10 mouse cellular contexts compared by ENCODE assay signal in genomic region chr13:93897943-93898826, GRCm38 (mm10).
DNase-seq lines count a peak whose midpoint lies in the region; ATAC-seq and TF ChIP-seq lines count a peak whose summit lies in the region.
"Had no signal": no experiment of that assay in that cellular context is flagged by ENCODE, and none has a peak within 500 bp of the region (broad histone marks: within the 10 kb centered on the region; RNA-seq: fewer than 3 reads in every experiment).

No protein-coding gene starts in this region.

- TF ChIP-seq CTCF in heart, postnatal 0 days (IDR thresholded peaks at IDR 0.05; ENCODE audit: low read depth): no peak

- H3K27me3 ChIP-seq in heart, postnatal 0 days (ENCODE audit: control insufficient read depth, insufficient read depth, low read length): no peaks in the 10 kb centered on the region
- H3K27me3 ChIP-seq in embryonic facial prominence, embryonic 14.5 days (replicated peaks; ENCODE audit: control insufficient read depth, insufficient read depth, low read length): no peaks in the 10 kb centered on the region
- H3K27me3 ChIP-seq in midbrain, embryonic 14.5 days (ENCODE audit: control insufficient read depth, insufficient read depth, low read length): no peaks in the 10 kb centered on the region

- H3K9me3 ChIP-seq in heart, postnatal 0 days (replicated peaks; ENCODE audit: control insufficient read depth, low read length): no peaks in the 10 kb centered on the region
- H3K9me3 ChIP-seq in embryonic facial prominence, embryonic 14.5 days (ENCODE audit: control insufficient read depth, low read length): no peaks in the 10 kb centered on the region
- H3K9me3 ChIP-seq in midbrain, embryonic 14.5 days (ENCODE audit: control insufficient read depth, low read length): no peaks in the 10 kb centered on the region

- no peaks in the 10 kb centered on the region for H3K79me2 ChIP-seq in macrophage (ENCODE audit: inconsistent target)

- H3K27ac ChIP-seq in heart, postnatal 0 days (ENCODE audit: low read depth): no peak overlapping the region
- peak overlapping the region; percentile 82 for H3K27ac ChIP-seq in embryonic facial prominence, embryonic 14.5 days (replicated peaks; ENCODE audit: low read depth, low read length)
- H3K27ac ChIP-seq in macrophage: peak overlapping the region; percentile 32
- no peak overlapping the region for H3K27ac ChIP-seq in midbrain, embryonic 14.5 days (replicated peaks; ENCODE audit: low read depth, low read length)

- DNase-seq in heart, postnatal 0 days (ENCODE audit: low spot score): no peak
- no peak for DNase-seq in heart, postnatal 36 days
- DNase-seq in embryonic facial prominence, embryonic 14.5 days (ENCODE audit: low spot score): peak; percentile 43
- DNase-seq in midbrain, embryonic 14.5 days: no peak
- DNase-seq in Muller cell, postnatal 12 days (ENCODE audit: inconsistent ontology term): no peak
- DNase-seq in left cerebral cortex, postnatal 10 days (ENCODE audit: extremely low spot score in 1 of 2, low spot score in 2 of 2): no peak

- whole genome bisulfite sequencing in heart, postnatal 0 days: 43% methylated on average over 13 of the region's 13 CpGs
- WGBS in embryonic facial prominence, embryonic 14.5 days: 28% methylated on average over 13 of the region's 13 CpGs
- WGBS in macrophage (ENCODE audit: missing documents): 49% methylated on average over 13 of the region's 13 CpGs
- WGBS in midbrain, embryonic 14.5 days: 72% methylated on average over 13 of the region's 13 CpGs

- no peak for TF ChIP-seq EP300 in heart, postnatal 0 days (IDR thresholded peaks at IDR 0.05; ENCODE audit: low read depth)

- intact Hi-C loops in heart, postnatal 36 days (cut with DNase I): no loop called here
- intact Hi-C loops in left cerebral cortex, postnatal 10 days (cut with DNase I): no loop called here

- no peak overlapping the region for H3K9ac ChIP-seq in heart, postnatal 0 days (replicated peaks; ENCODE audit: low read depth, low read length)
- H3K9ac ChIP-seq in embryonic facial prominence, embryonic 14.5 days (ENCODE audit: low read depth, low read length): peak overlapping the region; percentile 14; the same call in 1 of the 2 replicates
- H3K9ac ChIP-seq in midbrain, embryonic 14.5 days (replicated peaks; ENCODE audit: low read length): no peak overlapping the region

- peak overlapping the region; percentile 39; the same call in 1 of the 2 replicates for H3K4me2 ChIP-seq in heart, postnatal 0 days (ENCODE audit: low read depth, low read length)
- peak overlapping the region; percentile 42 for H3K4me2 ChIP-seq in embryonic facial prominence, embryonic 14.5 days (ENCODE audit: low read depth, low read length)
- no peak overlapping the region for H3K4me2 ChIP-seq in midbrain, embryonic 14.5 days (ENCODE audit: low read length)

- ATAC-seq in heart, postnatal 0 days (ENCODE audit: insufficient read depth, low read depth): peak; percentile 47; the same call in 1 of the 2 replicates
- peak; percentile 84 for ATAC-seq in activated CD4-positive, CD25-positive, alpha-beta regulatory T cell, adult 4 months
- no peak; the same call in 1 of the 2 replicates for ATAC-seq in embryonic facial prominence, embryonic 14.5 days (ENCODE audit: low read depth)
- no peak for ATAC-seq in midbrain, embryonic 14.5 days (ENCODE audit: low FRiP score, low TSS enrichment)

- 0 out of 2 replicates have a peak, but pooled peaks cover 6% of the 10 kb centered on the region for H3K4me1 ChIP-seq in heart, postnatal 0 days (ENCODE audit: control insufficient read depth, insufficient read depth)
- peaks cover 13% of the 10 kb centered on the region for H3K4me1 ChIP-seq in embryonic facial prominence, embryonic 14.5 days (ENCODE audit: control insufficient read depth, insufficient read depth, low read length)
- H3K4me1 ChIP-seq in midbrain, embryonic 14.5 days (ENCODE audit: control insufficient read depth, insufficient read depth, low read length): no peaks in the 10 kb centered on the region

- no peaks in the 10 kb centered on the region for H3K36me3 ChIP-seq in heart, postnatal 0 days (replicated peaks; ENCODE audit: control insufficient read depth, insufficient read depth, low read length)
- H3K36me3 ChIP-seq in embryonic facial prominence, embryonic 14.5 days (ENCODE audit: control insufficient read depth, insufficient read depth, low read length): no peaks in the 10 kb centered on the region
- H3K36me3 ChIP-seq in macrophage (ENCODE audit: inconsistent target): no peaks in the 10 kb centered on the region
- H3K36me3 ChIP-seq in midbrain, embryonic 14.5 days (ENCODE audit: control insufficient read depth, insufficient read depth, low read length): no peaks in the 10 kb centered on the region

- H3K4me3 ChIP-seq in heart, postnatal 0 days (ENCODE audit: low read depth, low read length): peak overlapping the region; percentile 14
- H3K4me3 ChIP-seq in embryonic facial prominence, embryonic 14.5 days (ENCODE audit: low read depth, low read length): no peak overlapping the region
- H3K4me3 ChIP-seq in macrophage (ENCODE audit: inconsistent target): no peak overlapping the region
- H3K4me3 ChIP-seq in midbrain, embryonic 14.5 days (replicated peaks; ENCODE audit: low read depth, low read length): no peak overlapping the region
- H3K4me3 ChIP-seq: erythroblast, embryonic 14.5 days; myocyte had no signal

Comparison
In these comparisons a context has a peak if more than half of its experiments do, and no peak if none do; other contexts are left out.
1. ATAC-seq: peak in heart, postnatal 0 days (single experiment) and activated CD4-positive, CD25-positive, alpha-beta regulatory T cell, adult 4 months (single experiment); none in embryonic facial prominence, embryonic 14.5 days (single experiment) and midbrain, embryonic 14.5 days (single experiment).
2. H3K27ac ChIP-seq: peak in embryonic facial prominence, embryonic 14.5 days (single experiment) and macrophage (single experiment); none in heart, postnatal 0 days (single experiment) and midbrain, embryonic 14.5 days (single experiment).